Mouse (Mus musculus) CH12F3 (cell line): Measurements from ENCODE around the gene Cdh26.

ENCODE experiments used
- in situ Hi-C: fragments of 300-500 bp; cut with MboI; formaldehyde crosslinking; loops from 2 replicates; pipeline ENCODE4 v1.14.3; 2020; ENCODE audit warnings: low sequenced_read_pairs

Gene Cdh26

GRCm38 (mm10) chr2:178430231-178430630 is at the start of gene Cdh26:
TSS of gene Cdh26 (plus strand) at chr2:178430531.
- in situ Hi-C loops, result no loop called here

GRCm38 (mm10) chr2:178407053-178407815 is 23.1 kb upstream of the Cdh26 start, which contains the start of gene Sycp2:
TSS of gene Sycp2 (minus strand) at chr2:178407685.
- in situ Hi-C loops, result no loop called here

GRCm38 (mm10) chr2:178409024-178409423 is 21.3 kb upstream of the Cdh26 start:
- in situ Hi-C loops, result no loop called here

- in situ Hi-C loops, result no loop called here
Measured at GRCm38 (mm10) chr2:178410286-178410685, 20.0 kb upstream of the Cdh26 start.

- in situ Hi-C loops, result no loop called here
Measured at GRCm38 (mm10) chr2:178412598-178412997, 17.7 kb upstream of the Cdh26 start.

- in situ Hi-C loops, result no loop called here
Measured at GRCm38 (mm10) chr2:178413081-178413480, 17.2 kb upstream of the Cdh26 start.

- in situ Hi-C loops, result no loop called here
Measured at GRCm38 (mm10) chr2:178413481-178414260, 16.7 kb upstream of the Cdh26 start.

GRCm38 (mm10) chr2:178414261-178415149 is 15.8 kb upstream of the Cdh26 start, which contains the start of the genes Ppp1r3d and Fam217b:
TSS of gene Ppp1r3d (minus strand) at chr2:178414472.
TSS of gene Fam217b (plus strand) at chr2:178414524.
- in situ Hi-C loops, result no loop called here

GRCm38 (mm10) chr2:178415150-178415448 is 15.2 kb upstream of the Cdh26 start:
- in situ Hi-C loops, result no loop called here

GRCm38 (mm10) chr2:178416427-178416826 is 13.9 kb upstream of the Cdh26 start:
- in situ Hi-C loops, result no loop called here

GRCm38 (mm10) chr2:178416970-178417369 is 13.4 kb upstream of the Cdh26 start:
- in situ Hi-C loops, result no loop called here

GRCm38 (mm10) chr2:178420576-178420975 is 9.8 kb upstream of the Cdh26 start:
- in situ Hi-C loops, result no loop called here

- in situ Hi-C loops, result no loop called here
Measured at GRCm38 (mm10) chr2:178421603-178422002, 8.7 kb upstream of the Cdh26 start.

- in situ Hi-C loops, result no loop called here
Measured at GRCm38 (mm10) chr2:178422186-178422585, 8.1 kb upstream of the Cdh26 start.

- in situ Hi-C loops, result no loop called here
Measured at GRCm38 (mm10) chr2:178423223-178423622, 7.1 kb upstream of the Cdh26 start.

GRCm38 (mm10) chr2:178426229-178426628 is 4.1 kb upstream of the Cdh26 start:
- in situ Hi-C loops, result no loop called here

GRCm38 (mm10) chr2:178427181-178427580 is 3.1 kb upstream of the Cdh26 start:
- in situ Hi-C loops, result no loop called here

- in situ Hi-C loops, result no loop called here
Measured at GRCm38 (mm10) chr2:178428183-178428582, 2.1 kb upstream of the Cdh26 start.

GRCm38 (mm10) chr2:178428676-178429075 is 1.7 kb upstream of the Cdh26 start:
- in situ Hi-C loops, result no loop called here

GRCm38 (mm10) chr2:178429426-178429825 is 905 bp upstream of the Cdh26 start:
- in situ Hi-C loops, result no loop called here

GRCm38 (mm10) chr2:178433495-178433894 is 3.2 kb downstream of the Cdh26 start:
- in situ Hi-C loops, result no loop called here
